Mouse (Mus musculus) E14TG2a.4 (cell line): ENCODE results near the gene Pde4d.

ENCODE experiments used
- CTCF ChIP-seq: conservative IDR thresholded peaks from 2 replicates; pipeline ENCODE4 v1.5.1; 2014; ENCODE audit warnings: low read length
- POU5F1 ChIP-seq: IDR thresholded peaks from 2 replicates; pipeline ENCODE4 v1.6.1; 2014; ENCODE audit warnings: low read length, borderline replicate concordance

GRCm38 (mm10) chr13:109645284-109645909 lies 1195.6 kb downstream of the Pde4d start:
- TF ChIP-seq CTCF: no peak
- TF ChIP-seq POU5F1: no peak
